Mouse (Mus musculus): ENCODE results near the gene Clta. TPM values are rescaled to one million over a fixed set of nuclear protein-coding genes. Genes with fewer than 3 reads are reported as not detected.

The Clta gene
- polyA plus RNA-seq, 1 experiment from 2014 or later = 236 TPM

- no peak for ATAC-seq (ENCODE audit: insufficient number of reproducible peaks, low FRiP score, low TSS enrichment, low read depth)
- whole genome bisulfite sequencing = 84% methylated on average over 6 of the region's 6 CpGs
These were observed 62.6 kb downstream of the Clta start for GRCm38 (mm10) chr4:44066891-44067290.

GRCm38 (mm10) chr4:44068736-44069135, 64.5 kb downstream of the Clta start:
- H3K9ac ChIP-seq = no peak overlapping the region
- H3K9me3 ChIP-seq = no peaks in the 10 kb centered on the region
- H3K4me3 ChIP-seq = no peak overlapping the region
- no peak overlapping the region for H3K27ac ChIP-seq
- no peaks in the 10 kb centered on the region for H3K36me3 ChIP-seq
- 66% methylated on average over 9 of the region's 9 CpGs for WGBS
- peaks cover 22% of the 10 kb centered on the region for H3K4me1 ChIP-seq
- no peak for ATAC-seq (ENCODE audit: insufficient number of reproducible peaks, low FRiP score, low TSS enrichment, low read depth)
- H3K4me2 ChIP-seq = no peak overlapping the region
- no peaks in the 10 kb centered on the region for H3K27me3 ChIP-seq

More at GRCm38 (mm10) chr4:44066891-44067290, 62.6 kb downstream of the Clta start:
- Histone ChIP-seq H3K9me3 (no peaks in the 10 kb centered on the region), H3K4me2 (no peak overlapping the region), H3K27ac (no peak overlapping the region), H3K36me3 (peaks cover 8% of the 10 kb centered on the region), H3K4me1 (peaks cover 18% of the 10 kb centered on the region), H3K27me3 (no peaks in the 10 kb centered on the region), H3K4me3 (no peak overlapping the region), H3K9ac (no peak overlapping the region)

- H3K4me1 ChIP-seq = peaks cover 22% of the 10 kb centered on the region
- no peak overlapping the region for H3K27ac ChIP-seq
- no peak overlapping the region for H3K9ac ChIP-seq
- no peak overlapping the region for H3K4me2 ChIP-seq
- no peak overlapping the region for H3K4me3 ChIP-seq
- no peaks in the 10 kb centered on the region for H3K27me3 ChIP-seq
- no peaks in the 10 kb centered on the region for H3K36me3 ChIP-seq
- no peaks in the 10 kb centered on the region for H3K9me3 ChIP-seq
- ATAC-seq (ENCODE audit: insufficient number of reproducible peaks, low FRiP score, low TSS enrichment, low read depth) = no peak
- WGBS = 94% methylated on average over 4 of the region's 4 CpGs
These were observed 65.2 kb downstream of the Clta start for GRCm38 (mm10) chr4:44069411-44069810.

- ATAC-seq (ENCODE audit: insufficient number of reproducible peaks, low FRiP score, low TSS enrichment, low read depth) = no peak
- no peak overlapping the region for H3K27ac ChIP-seq
- H3K4me3 ChIP-seq = no peak overlapping the region
- peaks cover 18% of the 10 kb centered on the region for H3K4me1 ChIP-seq
- H3K4me2 ChIP-seq = 0 out of 2 replicates have a peak overlapping the region, but pooled peaks have one; percentile 82
- no peaks in the 10 kb centered on the region for H3K27me3 ChIP-seq
- 78% methylated on average over 4 of the region's 4 CpGs for WGBS
- H3K36me3 ChIP-seq = no peaks in the 10 kb centered on the region
- no peak overlapping the region for H3K9ac ChIP-seq
- H3K9me3 ChIP-seq = no peaks in the 10 kb centered on the region
These were observed 66.4 kb downstream of the Clta start for GRCm38 (mm10) chr4:44070641-44071040.

GRCm38 (mm10) chr4:44071741-44072145, 67.5 kb downstream of the Clta start:
- Histone ChIP-seq H3K9me3 (no peaks in the 10 kb centered on the region), H3K27me3 (no peaks in the 10 kb centered on the region), H3K4me3 (peak overlapping the region; percentile 90), H3K4me1 (peaks cover 17% of the 10 kb centered on the region), H3K9ac (peak overlapping the region; percentile 62), H3K36me3 (no peaks in the 10 kb centered on the region), H3K4me2 (peak overlapping the region; percentile 82), H3K27ac (peak overlapping the region; percentile 75; the same call in 1 of the 2 replicates)
- 8% methylated on average over 11 of the region's 11 CpGs for WGBS
- ATAC-seq (ENCODE audit: insufficient number of reproducible peaks, low FRiP score, low TSS enrichment, low read depth) = no peak

- H3K9me3 ChIP-seq = no peaks in the 10 kb centered on the region
- H3K27me3 ChIP-seq = no peaks in the 10 kb centered on the region
- peak overlapping the region; percentile 62 for H3K9ac ChIP-seq
- H3K4me2 ChIP-seq = peak overlapping the region; percentile 82
- peaks cover 17% of the 10 kb centered on the region for H3K4me1 ChIP-seq
- no peaks in the 10 kb centered on the region for H3K36me3 ChIP-seq
- H3K27ac ChIP-seq = peak overlapping the region; percentile 75
- ATAC-seq (ENCODE audit: insufficient number of reproducible peaks, low FRiP score, low TSS enrichment, low read depth) = peak; percentile 91
- H3K4me3 ChIP-seq = peak overlapping the region; percentile 90
- WGBS = under 1% methylated on average over 70 of the region's 70 CpGs
These were observed 68.1 kb downstream of the Clta start for GRCm38 (mm10) chr4:44072146-44072872.

GRCm38 (mm10) chr4:44072873-44073441, 68.7 kb downstream of the Clta start:
- ATAC-seq (ENCODE audit: insufficient number of reproducible peaks, low FRiP score, low TSS enrichment, low read depth) = peak; percentile 31; the same call in 1 of the 2 replicates
- 9% methylated on average over 9 of the region's 9 CpGs for WGBS
- H3K27ac ChIP-seq = peak overlapping the region; percentile 75

GRCm38 (mm10) chr4:44073799-44074198, 69.5 kb downstream of the Clta start:
- no peak overlapping the region for H3K4me2 ChIP-seq
- H3K27me3 ChIP-seq = no peaks in the 10 kb centered on the region
- peaks cover 17% of the 10 kb centered on the region for H3K4me1 ChIP-seq
- no peaks in the 10 kb centered on the region for H3K36me3 ChIP-seq
- ATAC-seq (ENCODE audit: insufficient number of reproducible peaks, low FRiP score, low TSS enrichment, low read depth) = no peak
- 80% methylated on average over 3 of the region's 3 CpGs for WGBS
- H3K9ac ChIP-seq = no peak overlapping the region
- H3K4me3 ChIP-seq = no peak overlapping the region
- no peaks in the 10 kb centered on the region for H3K9me3 ChIP-seq
- H3K27ac ChIP-seq = no peak overlapping the region

More at GRCm38 (mm10) chr4:44072873-44073441, 68.7 kb downstream of the Clta start:
- H3K4me2 ChIP-seq = peak overlapping the region; percentile 82
- no peaks in the 10 kb centered on the region for H3K27me3 ChIP-seq
- H3K4me3 ChIP-seq = peak overlapping the region; percentile 90
- H3K9ac ChIP-seq = peak overlapping the region; percentile 62
- no peaks in the 10 kb centered on the region for H3K9me3 ChIP-seq
- no peaks in the 10 kb centered on the region for H3K36me3 ChIP-seq
- peaks cover 17% of the 10 kb centered on the region for H3K4me1 ChIP-seq

GRCm38 (mm10) chr4:44074422-44074821, 70.2 kb downstream of the Clta start:
- Histone ChIP-seq H3K27ac (no peak overlapping the region), H3K9ac (no peak overlapping the region), H3K4me2 (no peak overlapping the region), H3K4me3 (no peak overlapping the region), H3K9me3 (no peaks in the 10 kb centered on the region), H3K27me3 (no peaks in the 10 kb centered on the region), H3K36me3 (no peaks in the 10 kb centered on the region), H3K4me1 (peaks cover 17% of the 10 kb centered on the region)
- WGBS = 65% methylated on average over 4 of the region's 4 CpGs
- ATAC-seq (ENCODE audit: insufficient number of reproducible peaks, low FRiP score, low TSS enrichment, low read depth) = no peak

- H3K4me3 ChIP-seq = no peak overlapping the region
- no peak overlapping the region for H3K27ac ChIP-seq
- ATAC-seq (ENCODE audit: insufficient number of reproducible peaks, low FRiP score, low TSS enrichment, low read depth) = no peak
- H3K9me3 ChIP-seq = no peaks in the 10 kb centered on the region
- no peak overlapping the region for H3K9ac ChIP-seq
- no peak overlapping the region for H3K4me2 ChIP-seq
- no peaks in the 10 kb centered on the region for H3K27me3 ChIP-seq
- H3K4me1 ChIP-seq = peaks cover under 1% of the 10 kb centered on the region; the same call in 1 of the 2 replicates
- no peaks in the 10 kb centered on the region for H3K36me3 ChIP-seq
- 78% methylated on average over 7 of the region's 7 CpGs for WGBS
These were observed 74.2 kb downstream of the Clta start for GRCm38 (mm10) chr4:44078358-44078933.
